Mouse (Mus musculus) heart, embryonic 11.5 days (tissue): ENCODE measurements around the gene Slc35a3. TPM values are rescaled to one million over a fixed set of nuclear protein-coding genes. Genes with fewer than 3 reads are reported as not detected.
A peak's percentile ranks its signal among the peaks of the same experiment; 100 is the strongest.

Experiments
- ATAC-seq: fragments of 200-750 bp; cut with Nextera tagmentation; replicated peaks from 2 replicates; pipeline ENCODE4 v1.8.0; 2017; ENCODE audit warnings: moderate library complexity; ENCODE audit not compliant: insufficient number of reproducible peaks, low FRiP score, low TSS enrichment
- H3K27ac ChIP-seq: fragments of 300-500 bp; sonication (generic); 2 replicates; pipeline ENCODE4 v1.5.1; 2014; ENCODE audit warnings: mild to moderate bottlenecking, low read depth, low read length
- H3K27me3 ChIP-seq: fragments of 300-500 bp; sonication (generic); 2 replicates; pipeline ENCODE4 v1.6.1; 2014; ENCODE audit warnings: mild to moderate bottlenecking, low read length, mixed read lengths; ENCODE audit not compliant: control insufficient read depth, insufficient read depth
- H3K36me3 ChIP-seq: fragments of 300-500 bp; sonication (generic); 2 replicates; pipeline ENCODE4 v1.6.1; 2014; ENCODE audit warnings: mild to moderate bottlenecking, low read length, moderate library complexity, mixed read lengths; ENCODE audit not compliant: control insufficient read depth, insufficient read depth
- H3K4me1 ChIP-seq: fragments of 300-500 bp; sonication (generic); 2 replicates; pipeline ENCODE4 v1.6.1; 2014; ENCODE audit warnings: low read length; ENCODE audit not compliant: control insufficient read depth, insufficient read depth
- H3K4me2 ChIP-seq: fragments of 300-500 bp; sonication (generic); 2 replicates; pipeline ENCODE4 v1.6.1; 2014; ENCODE audit warnings: mild to moderate bottlenecking, moderate library complexity
- H3K4me3 ChIP-seq: fragments of 300-500 bp; sonication (generic); 2 replicates; pipeline ENCODE4 v1.5.1; 2014; ENCODE audit warnings: low read depth, low read length
- H3K9ac ChIP-seq: fragments of 300-500 bp; sonication (generic); 2 replicates; pipeline ENCODE4 v1.6.1; 2014; ENCODE audit warnings: mild to moderate bottlenecking, low read depth, low read length, moderate library complexity
- H3K9me3 ChIP-seq: fragments of 300-500 bp; sonication (generic); replicated peaks from 2 replicates; pipeline ENCODE4 v1.6.1; 2016; ENCODE audit warnings: low read length; ENCODE audit not compliant: control insufficient read depth
- WGBS: fragments of 180-500 bp; shearing (Covaris S2); extraction: QIAGEN DNeasy Blood & Tissue Kit; methylation state at CpG from one replicate; pipeline ENCODE4 v1.1.7; 2014; ENCODE audit not compliant: insufficient replicate concordance; 5-methylcytosine and 5-hydroxymethylcytosine counted together
- polyA plus RNA-seq: library from polyadenylated mRNA; unstranded; fragments of >200 nt; fragmentation: Nextera tagmentation; extraction: Ambion mirVana; gene quantifications from 2 replicates; pipeline ENCODE4 v1.2.1, GENCODE M21; 2014

The Slc35a3 gene
- polyA plus RNA-seq, 1 experiment from 2014 or later, result 15.9 TPM

GRCm38 (mm10) chr3:116729483-116730174 is 17.0 kb upstream of the Slc35a3 start:
- Histone ChIP-seq H3K27ac (no peak overlapping the region), H3K4me3 (no peak overlapping the region), H3K36me3 (no peaks in the 10 kb centered on the region), H3K4me2 (no peak overlapping the region), H3K27me3 (no peaks in the 10 kb centered on the region), H3K9ac (no peak overlapping the region), H3K9me3 (no peaks in the 10 kb centered on the region), H3K4me1 (no peaks in the 10 kb centered on the region)
- WGBS, result 74% methylated on average over 2 of the region's 2 CpGs
- no peak for ATAC-seq

- no peak overlapping the region for H3K9ac ChIP-seq
- no peaks in the 10 kb centered on the region for H3K9me3 ChIP-seq
- H3K27ac ChIP-seq, result no peak overlapping the region
- no peak overlapping the region for H3K4me3 ChIP-seq
- no peaks in the 10 kb centered on the region for H3K4me1 ChIP-seq
- H3K27me3 ChIP-seq, result no peaks in the 10 kb centered on the region
- no peak for ATAC-seq
- H3K4me2 ChIP-seq, result no peak overlapping the region
- 50% methylated on average over 9 of the region's 9 CpGs for WGBS
- H3K36me3 ChIP-seq, result no peaks in the 10 kb centered on the region
Measured at GRCm38 (mm10) chr3:116726807-116727206, 14.2 kb upstream of the Slc35a3 start.

GRCm38 (mm10) chr3:116723496-116724481 is 11.2 kb upstream of the Slc35a3 start:
- H3K27ac ChIP-seq, result no peak overlapping the region
- no peak overlapping the region for H3K4me2 ChIP-seq
- no peak for ATAC-seq
- no peaks in the 10 kb centered on the region for H3K36me3 ChIP-seq
- no peak overlapping the region for H3K9ac ChIP-seq
- no peaks in the 10 kb centered on the region for H3K4me1 ChIP-seq
- WGBS, result 66% methylated on average over 10 of the region's 10 CpGs
- H3K4me3 ChIP-seq, result no peak overlapping the region
- H3K9me3 ChIP-seq, result no peaks in the 10 kb centered on the region
- H3K27me3 ChIP-seq, result no peaks in the 10 kb centered on the region

- H3K4me3 ChIP-seq, result no peak overlapping the region
- H3K9me3 ChIP-seq, result no peaks in the 10 kb centered on the region
- no peak overlapping the region for H3K27ac ChIP-seq
- H3K9ac ChIP-seq, result no peak overlapping the region
- H3K4me1 ChIP-seq, result no peaks in the 10 kb centered on the region
- H3K36me3 ChIP-seq, result no peaks in the 10 kb centered on the region
- no peaks in the 10 kb centered on the region for H3K27me3 ChIP-seq
- WGBS, result 73% methylated on average over 4 of the region's 4 CpGs
- no peak for ATAC-seq
- no peak overlapping the region for H3K4me2 ChIP-seq
Measured at GRCm38 (mm10) chr3:116722980-116723379, 10.3 kb upstream of the Slc35a3 start.

GRCm38 (mm10) chr3:116718951-116719350 is 6.3 kb upstream of the Slc35a3 start:
- Histone ChIP-seq H3K36me3 (no peaks in the 10 kb centered on the region), H3K4me1 (no peaks in the 10 kb centered on the region), H3K27ac (no peak overlapping the region), H3K27me3 (no peaks in the 10 kb centered on the region), H3K4me2 (no peak overlapping the region), H3K9me3 (no peaks in the 10 kb centered on the region), H3K4me3 (no peak overlapping the region), H3K9ac (no peak overlapping the region)
- WGBS, result 48% methylated on average over 3 of the region's 3 CpGs
- no peak for ATAC-seq

- Histone ChIP-seq H3K4me1 (peaks cover 8% of the 10 kb centered on the region), H3K9ac (no peak overlapping the region; the same call in 1 of the 2 replicates), H3K4me2 (peak overlapping the region; percentile 89), H3K9me3 (no peaks in the 10 kb centered on the region), H3K4me3 (peak overlapping the region; percentile 79), H3K27me3 (no peaks in the 10 kb centered on the region), H3K36me3 (no peaks in the 10 kb centered on the region), H3K27ac (no peak overlapping the region)
- WGBS, result 31% methylated on average over 5 of the region's 5 CpGs
- no peak for ATAC-seq
Measured at GRCm38 (mm10) chr3:116713031-116713430, 400 bp upstream of the Slc35a3 start.

GRCm38 (mm10) chr3:116711624-116712435 is 801 bp downstream of the Slc35a3 start:
- ATAC-seq, result peak; percentile 84
- H3K9me3 ChIP-seq, result no peaks in the 10 kb centered on the region
- H3K4me1 ChIP-seq, result peaks cover 8% of the 10 kb centered on the region
- peak overlapping the region; percentile 88 for H3K9ac ChIP-seq
- under 1% methylated on average over 77 of the region's 85 CpGs for WGBS
- H3K4me3 ChIP-seq, result peak overlapping the region; percentile 79
- peak overlapping the region; percentile 72 for H3K27ac ChIP-seq
- H3K36me3 ChIP-seq, result no peaks in the 10 kb centered on the region
- H3K27me3 ChIP-seq, result no peaks in the 10 kb centered on the region
- H3K4me2 ChIP-seq, result peak overlapping the region; percentile 89

- WGBS, result 27% methylated on average over 9 of the region's 9 CpGs
- H3K4me1 ChIP-seq, result peaks cover 8% of the 10 kb centered on the region
- ATAC-seq, result peak; percentile 63; the same call in 1 of the 2 replicates
- H3K36me3 ChIP-seq, result no peaks in the 10 kb centered on the region
- peak overlapping the region; percentile 79 for H3K4me3 ChIP-seq
- H3K4me2 ChIP-seq, result peak overlapping the region; percentile 89
- H3K9me3 ChIP-seq, result no peaks in the 10 kb centered on the region
- H3K27me3 ChIP-seq, result no peaks in the 10 kb centered on the region
- no peak overlapping the region for H3K27ac ChIP-seq
- peak overlapping the region; percentile 88 for H3K9ac ChIP-seq
Measured at GRCm38 (mm10) chr3:116710941-116711340, 1.7 kb downstream of the Slc35a3 start.
